Mouse (Mus musculus) midbrain, embryonic 16.5 days (tissue): ENCODE results near the gene H2al1i. TPM values are rescaled to one million over a fixed set of nuclear protein-coding genes. Genes with fewer than 3 reads are reported as not detected.
"Not testable (repeated sequence)": the region's sequence is repeated elsewhere in the genome, so short reads cannot be mapped to it uniquely, and the experiment has no call there.

ENCODE experiments used
- ATAC-seq: fragments of 200-750 bp; cut with Nextera tagmentation; 2 replicates; pipeline ENCODE4 v1.8.0; 2017; ENCODE audit warnings: moderate TSS enrichment
- H3K27ac ChIP-seq: fragments of 300-500 bp; sonication (generic); 2 replicates; pipeline ENCODE4 v1.5.1; 2014; ENCODE audit warnings: mild to moderate bottlenecking, low read length, mixed read lengths
- H3K27me3 ChIP-seq: fragments of 300-500 bp; sonication (generic); 2 replicates; pipeline ENCODE4 v1.6.1; 2014; ENCODE audit warnings: low read depth, low read length, mixed read lengths; ENCODE audit not compliant: control insufficient read depth, insufficient read depth
- H3K36me3 ChIP-seq: fragments of 300-500 bp; sonication (generic); 2 replicates; pipeline ENCODE4 v1.6.1; 2014; ENCODE audit warnings: mild to moderate bottlenecking, low read length, moderate library complexity, mixed read lengths; ENCODE audit not compliant: control insufficient read depth, insufficient read depth
- H3K4me1 ChIP-seq: fragments of 300-500 bp; sonication (generic); 2 replicates; pipeline ENCODE4 v1.6.1; 2014; ENCODE audit warnings: mild to moderate bottlenecking, low read length, mixed read lengths; ENCODE audit not compliant: control insufficient read depth, insufficient read depth
- H3K4me2 ChIP-seq: fragments of 300-500 bp; sonication (generic); 2 replicates; pipeline ENCODE4 v1.6.1; 2014; ENCODE audit warnings: mild to moderate bottlenecking, low read length, mixed read lengths
- H3K4me3 ChIP-seq: fragments of 300-500 bp; sonication (generic); 2 replicates; pipeline ENCODE4 v1.5.1; 2014; ENCODE audit warnings: low read depth, mild to moderate bottlenecking, low read length, moderate library complexity, mixed read lengths
- H3K9ac ChIP-seq: fragments of 300-500 bp; sonication (generic); 2 replicates; pipeline ENCODE4 v1.6.1; 2014; ENCODE audit warnings: low read depth, low read length, mixed read lengths
- H3K9me3 ChIP-seq: fragments of 300-500 bp; sonication (generic); replicated peaks from 2 replicates; pipeline ENCODE4 v1.6.1; 2014; ENCODE audit warnings: mild to moderate bottlenecking, low read length, mixed read lengths; ENCODE audit not compliant: control insufficient read depth, poor library complexity, severe bottlenecking
- WGBS: fragments of 180-500 bp; shearing (Covaris S2); extraction: QIAGEN DNeasy Blood & Tissue Kit; methylation state at CpG from one replicate; pipeline ENCODE4 v1.1.7; 2014; 5-methylcytosine and 5-hydroxymethylcytosine counted together
- polyA plus RNA-seq: library from polyadenylated mRNA; unstranded; fragments of >200 nt; fragmentation: Nextera tagmentation; extraction: Ambion mirVana; gene quantifications from 2 replicates; pipeline ENCODE4 v1.2.1, GENCODE M21; 2015

H2al1i gene
- polyA plus RNA-seq, 1 experiment from 2014 or later = not detected

- H3K4me1 ChIP-seq, ATAC-seq, H3K36me3 ChIP-seq, H3K27me3 ChIP-seq, H3K9me3 ChIP-seq, H3K4me2 ChIP-seq, H3K4me3 ChIP-seq, H3K27ac ChIP-seq, H3K9ac ChIP-seq: not testable (repeated sequence)
- WGBS = no CpG with 5 or more reads among the region's 3 CpGs
Measured at GRCm38 (mm10) chrX:11311634-11312033, 12.8 kb upstream of the H2al1i start, which contains the start of gene H2al1e. Gene H2al1e (plus strand): TSS chrX:11311934.

GRCm38 (mm10) chrX:11314858-11315257 is 9.6 kb upstream of the H2al1i start, which contains the start of gene H2al1f:
Gene H2al1f (plus strand): TSS chrX:11315158.
- not testable (repeated sequence) for H3K36me3 ChIP-seq, H3K9me3 ChIP-seq, H3K4me3 ChIP-seq, H3K4me1 ChIP-seq, H3K4me2 ChIP-seq, H3K9ac ChIP-seq, H3K27ac ChIP-seq, H3K27me3 ChIP-seq, ATAC-seq
- no CpG with 5 or more reads among the region's 6 CpGs for WGBS

- not testable (repeated sequence) for H3K9me3 ChIP-seq, H3K9ac ChIP-seq, H3K4me3 ChIP-seq, H3K27me3 ChIP-seq, H3K27ac ChIP-seq, ATAC-seq, H3K4me2 ChIP-seq, H3K4me1 ChIP-seq, H3K36me3 ChIP-seq
- no CpG with 5 or more reads among the region's 3 CpGs for WGBS
Measured at GRCm38 (mm10) chrX:11317956-11318355, 6.5 kb upstream of the H2al1i start, which contains the start of gene H2al1g. Gene H2al1g (plus strand): TSS chrX:11318256.

GRCm38 (mm10) chrX:11321192-11321591 is 3.3 kb upstream of the H2al1i start, which contains the start of gene H2al1h:
Gene H2al1h (plus strand): TSS chrX:11321492.
- no CpG with 5 or more reads among the region's 6 CpGs for WGBS
- ATAC-seq, H3K9ac ChIP-seq, H3K27ac ChIP-seq, H3K9me3 ChIP-seq, H3K4me3 ChIP-seq, H3K4me2 ChIP-seq, H3K27me3 ChIP-seq, H3K36me3 ChIP-seq, H3K4me1 ChIP-seq: not testable (repeated sequence)

GRCm38 (mm10) chrX:11327522-11327921 is 3.1 kb downstream of the H2al1i start, which contains the start of gene H2al1j:
Gene H2al1j (plus strand): TSS chrX:11327822.
- not testable (repeated sequence) for H3K4me1 ChIP-seq, H3K27ac ChIP-seq, H3K9me3 ChIP-seq, ATAC-seq, H3K4me2 ChIP-seq, H3K27me3 ChIP-seq, H3K9ac ChIP-seq, H3K4me3 ChIP-seq, H3K36me3 ChIP-seq
- WGBS = 81% methylated on average over 2 of the region's 2 CpGs

GRCm38 (mm10) chrX:11345762-11346161 is 21.3 kb downstream of the H2al1i start:
- no peak overlapping the region for H3K9ac ChIP-seq
- H3K27me3 ChIP-seq = no peaks in the 10 kb centered on the region
- no peaks in the 10 kb centered on the region for H3K36me3 ChIP-seq
- no peak overlapping the region for H3K4me3 ChIP-seq
- H3K4me1 ChIP-seq = no peaks in the 10 kb centered on the region
- WGBS = 52% methylated on average over 9 of the region's 9 CpGs
- H3K27ac ChIP-seq = no peak overlapping the region; the same call in 1 of the 2 replicates
- H3K9me3 ChIP-seq = no peaks in the 10 kb centered on the region
- no peak for ATAC-seq
- H3K4me2 ChIP-seq = no peak overlapping the region

GRCm38 (mm10) chrX:11346756-11347155 is 22.3 kb downstream of the H2al1i start:
- H3K27ac ChIP-seq = no peak overlapping the region

GRCm38 (mm10) chrX:11360823-11361222 is 36.4 kb downstream of the H2al1i start:
- H3K9ac ChIP-seq = no peak overlapping the region
- H3K27ac ChIP-seq = no peak overlapping the region
- no peak overlapping the region for H3K4me2 ChIP-seq
- H3K36me3 ChIP-seq = no peaks in the 10 kb centered on the region
- no peak for ATAC-seq
- no peaks in the 10 kb centered on the region for H3K9me3 ChIP-seq
- no peak overlapping the region for H3K4me3 ChIP-seq
- H3K4me1 ChIP-seq = no peaks in the 10 kb centered on the region; the same call in 1 of the 2 replicates
- H3K27me3 ChIP-seq = no peaks in the 10 kb centered on the region
- WGBS = 77% methylated on average over 6 of the region's 6 CpGs

More at GRCm38 (mm10) chrX:11346756-11347155, 22.3 kb downstream of the H2al1i start:
- Histone ChIP-seq H3K4me2 (no peak overlapping the region), H3K4me1 (no peaks in the 10 kb centered on the region), H3K4me3 (no peak overlapping the region), H3K9me3 (no peaks in the 10 kb centered on the region), H3K27me3 (no peaks in the 10 kb centered on the region), H3K9ac (no peak overlapping the region), H3K36me3 (no peaks in the 10 kb centered on the region)
- 91% methylated on average over 3 of the region's 3 CpGs for WGBS
- no peak for ATAC-seq

- no peak overlapping the region for H3K27ac ChIP-seq
- 95% methylated on average over 2 of the region's 2 CpGs for WGBS
- H3K9me3 ChIP-seq = no peaks in the 10 kb centered on the region
- H3K27me3 ChIP-seq = no peaks in the 10 kb centered on the region
- H3K9ac ChIP-seq = no peak overlapping the region
- no peak overlapping the region for H3K4me3 ChIP-seq
- no peak overlapping the region for H3K4me2 ChIP-seq
- no peak for ATAC-seq
- H3K4me1 ChIP-seq = no peaks in the 10 kb centered on the region; the same call in 1 of the 2 replicates
- no peaks in the 10 kb centered on the region for H3K36me3 ChIP-seq
Measured at GRCm38 (mm10) chrX:11361261-11361660, 36.8 kb downstream of the H2al1i start.
